Mouse (Mus musculus): ENCODE measurements around the gene Gm9913. TPM values are rescaled to one million over a fixed set of nuclear protein-coding genes. Genes with fewer than 3 reads are reported as not detected.

Gm9913 gene
- polyA plus RNA-seq, 1 experiment = 0.05 TPM

- no peak overlapping the region for H3K27ac ChIP-seq (ENCODE audit: insufficient read depth, low read length)
- H3K4me3 ChIP-seq (replicated peaks; ENCODE audit: insufficient read depth, low read depth, low read length) = no peak overlapping the region
- peaks cover 5% of the 10 kb centered on the region; the same call in 1 of the 2 replicates for H3K4me1 ChIP-seq (ENCODE audit: control insufficient read depth, insufficient read depth, low read length)
- H3K27me3 ChIP-seq (ENCODE audit: control insufficient read depth, insufficient read depth, low read length) = no peaks in the 10 kb centered on the region
- TF ChIP-seq CTCF (IDR thresholded peaks at IDR 0.05; ENCODE audit: borderline replicate concordance, insufficient read depth, low read depth, low read length) (no peak), POLR2A (IDR thresholded peaks at IDR 0.05; ENCODE audit: borderline replicate concordance, insufficient read depth, low read length) (no peak)
- no peak for DNase-seq
- WGBS = 80% methylated on average over 5 of the region's 5 CpGs
Observed at GRCm38 (mm10) chr2:125474690-125475089, 30.2 kb upstream of the Gm9913 start.

GRCm38 (mm10) chr2:125476231-125476630, 28.7 kb upstream of the Gm9913 start:
- Histone ChIP-seq H3K27ac (ENCODE audit: insufficient read depth, low read length) (no peak overlapping the region), H3K27me3 (ENCODE audit: control insufficient read depth, insufficient read depth, low read length) (no peaks in the 10 kb centered on the region), H3K4me1 (ENCODE audit: control insufficient read depth, insufficient read depth, low read length) (peaks cover 5% of the 10 kb centered on the region; the same call in 1 of the 2 replicates), H3K4me3 (replicated peaks; ENCODE audit: insufficient read depth, low read depth, low read length) (no peak overlapping the region)
- WGBS = 26% methylated on average over 3 of the region's 3 CpGs
- TF ChIP-seq POLR2A (IDR thresholded peaks at IDR 0.05; ENCODE audit: borderline replicate concordance, insufficient read depth, low read length) (no peak), CTCF (IDR thresholded peaks at IDR 0.05; ENCODE audit: borderline replicate concordance, insufficient read depth, low read depth, low read length) (no peak)
- DNase-seq = no peak

- no peak overlapping the region for H3K27ac ChIP-seq (ENCODE audit: insufficient read depth, low read length)
- H3K4me1 ChIP-seq (ENCODE audit: control insufficient read depth, insufficient read depth, low read length) = peaks cover 5% of the 10 kb centered on the region; the same call in 1 of the 2 replicates
- 44% methylated on average over 3 of the region's 3 CpGs for WGBS
- TF ChIP-seq CTCF (IDR thresholded peaks at IDR 0.05; ENCODE audit: borderline replicate concordance, insufficient read depth, low read depth, low read length) (no peak), POLR2A (IDR thresholded peaks at IDR 0.05; ENCODE audit: borderline replicate concordance, insufficient read depth, low read length) (no peak)
- H3K4me3 ChIP-seq (replicated peaks; ENCODE audit: insufficient read depth, low read depth, low read length) = no peak overlapping the region
- DNase-seq = no peak
- no peaks in the 10 kb centered on the region for H3K27me3 ChIP-seq (ENCODE audit: control insufficient read depth, insufficient read depth, low read length)
Observed at GRCm38 (mm10) chr2:125477367-125477766, 27.5 kb upstream of the Gm9913 start.

- H3K4me1 ChIP-seq (ENCODE audit: control insufficient read depth, insufficient read depth, low read length) = peaks cover 5% of the 10 kb centered on the region; the same call in 1 of the 2 replicates
- no peak for DNase-seq
- no peak overlapping the region for H3K4me3 ChIP-seq (replicated peaks; ENCODE audit: insufficient read depth, low read depth, low read length)
- H3K27ac ChIP-seq (ENCODE audit: insufficient read depth, low read length) = no peak overlapping the region
- WGBS = 84% methylated on average over 4 of the region's 4 CpGs
- TF ChIP-seq POLR2A (IDR thresholded peaks at IDR 0.05; ENCODE audit: borderline replicate concordance, insufficient read depth, low read length) = no peak
- no peak for TF ChIP-seq CTCF (IDR thresholded peaks at IDR 0.05; ENCODE audit: borderline replicate concordance, insufficient read depth, low read depth, low read length)
- H3K27me3 ChIP-seq (ENCODE audit: control insufficient read depth, insufficient read depth, low read length) = no peaks in the 10 kb centered on the region
Observed at GRCm38 (mm10) chr2:125478705-125479104, 26.2 kb upstream of the Gm9913 start.

GRCm38 (mm10) chr2:125480057-125480456, 24.8 kb upstream of the Gm9913 start:
- no peak overlapping the region for H3K4me3 ChIP-seq (replicated peaks; ENCODE audit: insufficient read depth, low read depth, low read length)
- no peak overlapping the region for H3K27ac ChIP-seq (ENCODE audit: insufficient read depth, low read length)
- H3K27me3 ChIP-seq (ENCODE audit: control insufficient read depth, insufficient read depth, low read length) = no peaks in the 10 kb centered on the region
- no peak for DNase-seq
- 77% methylated on average over 5 of the region's 5 CpGs for WGBS
- TF ChIP-seq CTCF (IDR thresholded peaks at IDR 0.05; ENCODE audit: borderline replicate concordance, insufficient read depth, low read depth, low read length) (no peak), POLR2A (IDR thresholded peaks at IDR 0.05; ENCODE audit: borderline replicate concordance, insufficient read depth, low read length) (no peak)
- H3K4me1 ChIP-seq (ENCODE audit: control insufficient read depth, insufficient read depth, low read length) = peaks cover 5% of the 10 kb centered on the region; the same call in 1 of the 2 replicates

GRCm38 (mm10) chr2:125481116-125481515, 23.8 kb upstream of the Gm9913 start:
- WGBS = 32% methylated on average over 4 of the region's 4 CpGs
- no peak overlapping the region for H3K27ac ChIP-seq (ENCODE audit: insufficient read depth, low read length)
- DNase-seq = no peak
- H3K4me1 ChIP-seq (ENCODE audit: control insufficient read depth, insufficient read depth, low read length) = 0 out of 2 replicates have a peak, but pooled peaks cover 3% of the 10 kb centered on the region
- no peaks in the 10 kb centered on the region for H3K27me3 ChIP-seq (ENCODE audit: control insufficient read depth, insufficient read depth, low read length)
- TF ChIP-seq POLR2A (IDR thresholded peaks at IDR 0.05; ENCODE audit: borderline replicate concordance, insufficient read depth, low read length) = no peak
- TF ChIP-seq CTCF (IDR thresholded peaks at IDR 0.05; ENCODE audit: borderline replicate concordance, insufficient read depth, low read depth, low read length) = no peak
- no peak overlapping the region for H3K4me3 ChIP-seq (replicated peaks; ENCODE audit: insufficient read depth, low read depth, low read length)

- no peak for TF ChIP-seq CTCF (IDR thresholded peaks at IDR 0.05; ENCODE audit: borderline replicate concordance, insufficient read depth, low read depth, low read length)
- 93% methylated on average over 9 of the region's 9 CpGs for WGBS
- no peaks in the 10 kb centered on the region for H3K27me3 ChIP-seq (ENCODE audit: control insufficient read depth, insufficient read depth, low read length)
- no peaks in the 10 kb centered on the region for H3K4me1 ChIP-seq (ENCODE audit: control insufficient read depth, insufficient read depth, low read length)
- H3K27ac ChIP-seq (ENCODE audit: insufficient read depth, low read length) = no peak overlapping the region
- no peak for DNase-seq
- H3K4me3 ChIP-seq (replicated peaks; ENCODE audit: insufficient read depth, low read depth, low read length) = no peak overlapping the region
Observed at GRCm38 (mm10) chr2:125481531-125482317, 23.2 kb upstream of the Gm9913 start.

GRCm38 (mm10) chr2:125484164-125484563, 20.7 kb upstream of the Gm9913 start:
- Histone ChIP-seq H3K27me3 (ENCODE audit: control insufficient read depth, insufficient read depth, low read length) (no peaks in the 10 kb centered on the region), H3K4me1 (ENCODE audit: control insufficient read depth, insufficient read depth, low read length) (no peaks in the 10 kb centered on the region), H3K27ac (ENCODE audit: insufficient read depth, low read length) (no peak overlapping the region), H3K4me3 (replicated peaks; ENCODE audit: insufficient read depth, low read depth, low read length) (no peak overlapping the region)
- TF ChIP-seq CTCF (IDR thresholded peaks at IDR 0.05; ENCODE audit: borderline replicate concordance, insufficient read depth, low read depth, low read length) (no peak), POLR2A (IDR thresholded peaks at IDR 0.05; ENCODE audit: borderline replicate concordance, insufficient read depth, low read length) (no peak)
- no peak for DNase-seq
